Mouse (Mus musculus) 416B (cell line): ENCODE results near the gene Egr2.

Source experiments
- DNase-seq: peaks from one replicate; pipeline ENCODE4 v3.0.0; 2011; ENCODE audit warnings: low read depth

The Egr2 gene

DNA sequence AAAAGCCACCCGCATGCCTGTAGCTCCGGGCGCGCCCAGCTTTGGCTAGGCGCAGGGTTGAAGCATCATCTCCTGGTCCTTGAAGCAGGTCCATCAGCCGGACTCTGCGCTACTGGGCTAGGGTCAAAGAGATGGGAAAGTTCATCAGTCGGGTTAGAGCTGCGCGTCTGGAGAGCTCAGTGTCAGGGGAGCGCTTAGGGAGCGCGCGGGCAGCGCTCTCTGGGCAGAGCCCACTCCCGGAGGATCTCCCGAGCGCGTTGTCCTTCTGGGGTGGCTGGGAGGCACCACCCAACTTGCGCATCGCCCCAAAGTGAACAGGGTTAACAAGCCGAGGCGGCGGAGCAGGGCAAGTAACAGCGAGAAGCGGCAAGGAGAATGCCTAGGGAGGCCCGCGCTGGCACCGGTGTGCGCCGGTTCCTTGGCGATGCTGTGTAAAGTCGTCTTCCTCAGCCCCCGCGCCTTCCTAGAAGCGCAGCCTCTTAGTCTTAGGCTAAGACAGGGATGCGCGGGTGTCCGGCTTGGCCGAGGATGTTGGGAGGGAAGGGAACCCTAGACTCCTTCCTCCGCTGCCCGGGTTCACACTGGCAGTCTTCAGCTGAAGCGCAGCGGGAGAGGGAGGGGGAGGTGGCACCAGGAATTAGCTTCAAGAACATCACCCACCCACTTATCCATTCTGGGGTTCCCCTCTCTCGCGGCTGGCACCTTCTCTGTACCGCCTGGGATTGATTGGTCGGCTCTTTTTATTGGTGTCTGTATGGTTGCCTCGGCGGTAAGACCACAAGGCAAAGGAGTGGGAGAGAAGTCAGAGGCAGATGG lies 3.5 kb downstream of the Egr2 start:
- DNase-seq: no peak

GRCm38 (mm10) chr10:67539401-67539730 lies 4.1 kb downstream of the Egr2 start:
- no peak for DNase-seq

DNA sequence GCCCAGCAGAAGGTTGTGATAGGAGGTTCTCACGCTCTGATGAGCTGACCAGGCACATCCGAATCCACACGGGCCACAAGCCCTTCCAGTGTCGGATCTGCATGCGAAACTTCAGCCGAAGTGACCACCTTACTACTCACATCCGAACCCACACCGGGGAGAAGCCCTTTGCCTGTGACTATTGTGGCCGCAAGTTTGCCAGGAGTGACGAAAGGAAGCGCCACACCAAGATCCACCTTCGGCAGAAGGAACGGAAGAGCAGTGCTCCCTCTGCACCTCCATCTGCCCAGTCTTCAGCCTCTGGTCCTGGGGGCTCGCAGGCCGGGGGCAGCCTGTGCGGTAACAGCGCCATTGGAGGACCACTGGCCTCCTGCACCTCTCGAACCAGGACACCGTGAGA lies 5.3 kb downstream of the Egr2 start:
- DNase-seq: no peak

DNA sequence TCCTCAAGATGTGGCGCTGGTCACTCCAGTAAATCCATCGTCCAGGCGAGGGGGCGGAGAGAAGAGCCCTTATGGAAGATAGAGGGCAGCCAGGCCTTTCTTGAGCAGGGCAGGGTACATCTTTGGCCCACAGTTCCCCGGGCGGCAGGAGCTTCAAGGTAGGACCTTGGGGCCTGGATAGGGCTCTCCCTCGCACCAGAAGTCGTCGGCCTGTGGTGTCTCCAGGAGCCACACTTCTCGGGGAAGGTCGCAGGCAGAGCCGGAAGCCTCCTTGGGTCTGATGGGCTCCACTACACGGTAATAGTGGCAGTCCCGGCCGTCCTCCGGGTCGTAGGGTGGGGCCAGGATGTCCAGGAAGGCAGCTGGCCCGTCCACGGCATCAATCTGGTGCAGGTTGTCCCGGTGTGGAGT lies 12.6 kb downstream of the Egr2 start:
- DNase-seq: peak; percentile 34

GRCm38 (mm10) chr10:67548261-67548854 lies 13.1 kb downstream of the Egr2 start:
- DNase-seq: peak; percentile 42

- DNase-seq: peak; percentile 91
Measured at GRCm38 (mm10) chr10:67548877-67549731, 13.8 kb downstream of the Egr2 start, which contains the start of gene Ado. TSS of gene Ado (minus strand) at chr10:67548955.

- no peak for DNase-seq
Measured at GRCm38 (mm10) chr10:67558053-67558452, 22.8 kb downstream of the Egr2 start.

DNA sequence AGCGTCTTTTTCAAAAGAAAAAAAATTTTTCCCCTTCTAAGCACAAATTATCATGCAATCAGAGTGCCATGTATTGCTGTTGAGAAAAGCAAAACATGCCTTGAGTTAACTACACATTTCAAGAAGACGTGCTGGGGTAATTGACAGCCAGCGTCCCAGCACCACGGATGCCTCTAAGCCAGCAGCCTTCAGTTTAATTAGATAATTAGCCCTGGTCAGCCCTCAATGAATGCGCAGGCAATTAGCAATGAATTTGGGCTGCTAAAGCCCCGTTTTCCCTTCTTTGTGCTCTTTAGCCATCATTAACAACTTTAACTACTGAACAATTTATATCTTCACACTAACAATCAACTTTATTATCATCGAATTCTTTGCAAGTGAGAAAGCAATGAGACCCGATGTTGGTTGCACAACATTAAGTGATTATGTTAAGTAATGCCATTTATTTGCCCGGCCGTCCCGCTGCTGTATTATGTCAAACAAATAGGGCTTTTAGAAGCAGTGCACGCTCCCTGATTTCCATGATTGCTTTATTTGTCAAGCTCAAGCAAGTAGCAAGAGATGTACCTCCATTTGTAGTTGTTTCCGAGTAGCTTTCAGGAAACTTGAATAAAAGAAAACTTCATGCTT lies 24.6 kb downstream of the Egr2 start:
- DNase-seq: no peak

- DNase-seq: no peak
Measured at GRCm38 (mm10) chr10:67561185-67561584, 25.9 kb downstream of the Egr2 start.

DNA sequence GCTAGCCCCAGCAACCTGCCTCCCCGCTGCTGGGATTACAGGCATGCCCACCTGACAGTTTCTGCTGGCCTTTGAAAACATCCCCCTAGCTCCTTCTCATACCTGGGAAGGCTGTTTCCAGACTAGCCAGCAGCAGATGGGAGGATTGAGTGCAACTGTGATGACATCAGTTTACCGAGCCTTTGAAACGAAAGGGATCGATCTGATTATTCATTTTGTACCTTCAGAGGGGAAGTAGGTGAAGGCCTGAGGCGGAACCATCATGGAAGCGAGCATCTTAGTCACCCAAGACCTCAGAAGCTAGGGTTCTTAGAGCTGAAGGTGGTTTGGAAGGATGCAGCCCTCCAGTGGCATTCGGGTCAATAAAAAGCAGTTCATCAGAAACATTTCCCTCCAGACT lies 29.2 kb downstream of the Egr2 start:
- no peak for DNase-seq

GRCm38 (mm10) chr10:67566104-67566503 lies 30.8 kb downstream of the Egr2 start:
- peak; percentile 21 for DNase-seq

DNA sequence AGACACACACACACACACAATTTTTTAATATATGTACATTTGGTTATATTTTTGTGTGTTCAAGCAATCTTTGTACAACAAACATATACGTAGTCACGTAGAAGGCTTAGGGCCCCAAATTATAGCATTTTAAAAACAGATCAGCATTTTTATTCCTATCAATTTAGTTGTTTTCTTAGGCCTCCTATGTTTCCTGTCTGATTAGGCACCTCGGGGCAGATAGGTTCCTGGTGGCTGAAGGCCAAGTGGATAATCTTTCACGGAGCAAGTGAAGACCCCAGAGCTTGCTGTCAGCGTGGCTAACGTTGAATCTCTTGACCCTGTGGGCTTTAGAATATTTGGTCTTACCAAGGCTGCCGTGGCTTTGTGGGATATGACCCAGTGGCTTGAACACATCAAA lies 34.3 kb downstream of the Egr2 start:
- no peak for DNase-seq

DNA sequence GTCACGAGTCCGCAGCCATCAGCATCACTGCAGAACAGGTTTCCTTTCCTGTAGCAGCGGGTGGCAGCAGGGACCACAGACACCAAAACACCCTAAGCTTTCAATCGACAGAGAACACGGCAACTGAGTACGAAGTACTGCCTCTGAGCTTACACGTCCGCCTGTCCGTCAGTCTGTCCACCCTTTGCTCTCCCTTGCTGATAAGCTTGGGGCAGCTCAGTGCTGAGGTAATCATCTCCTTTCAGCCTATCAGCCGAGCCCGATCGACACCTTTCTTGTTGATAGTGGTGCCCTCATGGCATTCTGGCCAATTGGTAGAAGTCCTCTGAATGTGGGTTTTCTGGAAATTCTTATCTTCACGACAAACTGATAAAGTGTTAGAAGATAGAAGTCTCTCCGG lies 36.2 kb downstream of the Egr2 start:
- no peak for DNase-seq

DNA sequence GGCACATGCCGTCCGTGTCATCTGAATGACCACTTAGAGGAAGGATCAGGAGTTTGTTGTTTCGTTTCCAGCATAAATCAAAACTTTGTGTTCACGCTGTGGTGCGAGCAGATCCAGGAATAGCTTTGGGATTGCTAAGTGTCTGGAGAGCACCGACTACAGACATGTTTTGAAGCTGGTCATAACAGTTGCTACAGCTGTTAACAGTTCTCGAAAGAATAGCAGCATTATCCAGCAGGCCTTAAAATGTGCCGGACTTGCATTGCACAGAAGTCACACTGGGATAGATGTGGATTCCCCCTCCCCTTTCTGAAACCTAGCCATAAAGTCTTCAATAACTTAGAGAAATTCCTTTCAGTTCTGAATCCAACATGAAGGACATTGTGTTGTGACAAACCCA lies 38.0 kb downstream of the Egr2 start:
- no peak for DNase-seq

DNA sequence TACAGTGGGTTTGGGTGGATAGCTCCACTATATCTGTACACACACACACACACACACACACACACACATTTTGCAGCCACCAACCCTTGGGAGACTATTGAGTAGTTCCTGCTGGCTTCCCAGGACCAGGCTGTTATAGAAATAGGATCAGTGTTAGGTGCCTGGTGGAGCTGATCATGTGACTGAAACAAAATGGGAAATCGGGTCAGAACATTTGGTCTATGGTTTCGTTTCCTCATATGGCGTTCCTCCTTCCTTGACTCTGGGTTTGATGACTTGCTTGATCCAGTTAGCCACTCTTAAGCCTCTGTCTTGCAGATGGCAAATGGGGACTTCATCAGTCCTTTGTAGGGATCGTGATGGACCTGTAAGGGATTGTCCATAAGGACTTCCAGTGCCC lies 44.6 kb downstream of the Egr2 start:
- DNase-seq: no peak

DNA sequence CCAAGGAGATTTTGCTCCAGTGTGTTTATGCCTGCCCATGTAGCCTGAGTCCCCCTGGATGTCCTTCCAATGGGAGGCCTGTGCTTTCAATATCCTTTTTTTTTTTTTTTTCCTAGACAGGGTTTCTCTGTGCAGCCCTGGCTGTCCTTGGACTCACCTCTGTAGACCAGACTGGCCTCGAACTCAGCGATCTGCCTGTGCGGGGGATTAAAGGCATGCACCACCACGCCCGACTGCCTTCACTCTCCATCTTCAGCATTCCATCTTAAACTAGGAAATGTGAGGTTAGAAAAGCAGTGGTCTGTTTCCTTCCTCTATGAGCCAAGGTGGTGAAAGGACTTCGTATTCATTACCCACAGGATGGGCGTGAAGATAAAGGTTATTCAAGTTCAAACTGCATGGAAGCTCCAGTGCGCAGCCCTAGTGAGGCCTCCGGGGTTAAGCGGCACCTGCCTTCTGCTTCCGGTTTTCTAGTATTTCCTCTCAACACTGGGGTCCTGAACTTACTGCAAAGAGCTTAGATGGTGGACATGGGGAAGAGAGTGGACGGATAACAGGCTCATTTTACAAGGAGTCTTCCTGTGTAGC lies 46.5 kb downstream of the Egr2 start:
- no peak for DNase-seq

- DNase-seq: no peak
Measured at GRCm38 (mm10) chr10:67585873-67586610, 50.8 kb downstream of the Egr2 start.
